Mouse (Mus musculus): ENCODE measurements around the gene Hhip.

GRCm38 (mm10) chr8:80087021-80087420, 29.2 kb upstream of the Hhip start:
- no peak for TF ChIP-seq CTCF (IDR thresholded peaks at IDR 0.05)
- no peak for TF ChIP-seq EP300 (IDR thresholded peaks at IDR 0.05)
